Mouse (Mus musculus): ENCODE data around the gene Snx27. TPM values are rescaled to one million over a fixed set of nuclear protein-coding genes. Genes with fewer than 3 reads are reported as not detected.

The Snx27 gene
- polyA plus RNA-seq, 1 experiment = 47.7 TPM

- no peak for TF ChIP-seq CTCF (IDR thresholded peaks at IDR 0.05; ENCODE audit: extremely low read depth, insufficient read depth, low read length)
- 0 out of 2 replicates have a peak, but pooled peaks have one; percentile 32 for TF ChIP-seq POLR2A (IDR thresholded peaks at IDR 0.05; ENCODE audit: extremely low read depth, insufficient read depth, low read length)
- Histone ChIP-seq H3K4me3 (ENCODE audit: insufficient read depth, low read length) (no peak overlapping the region), H3K27ac (ENCODE audit: insufficient read depth, low read length) (no peak overlapping the region), H3K4me1 (ENCODE audit: control insufficient read depth, insufficient read depth, low read length) (peaks cover 3% of the 10 kb centered on the region; the same call in 1 of the 2 replicates)
Observed at GRCm38 (mm10) chr3:94472447-94473114, 109.9 kb downstream of the Snx27 start.

GRCm38 (mm10) chr3:94468931-94469330 lies 113.6 kb downstream of the Snx27 start:
- Histone ChIP-seq H3K27ac (ENCODE audit: insufficient read depth, low read length) (no peak overlapping the region), H3K4me3 (ENCODE audit: insufficient read depth, low read length) (no peak overlapping the region), H3K4me1 (ENCODE audit: control insufficient read depth, insufficient read depth, low read length) (peaks cover 9% of the 10 kb centered on the region)
- TF ChIP-seq POLR2A (IDR thresholded peaks at IDR 0.05; ENCODE audit: extremely low read depth, insufficient read depth, low read length) (no peak), CTCF (IDR thresholded peaks at IDR 0.05; ENCODE audit: extremely low read depth, insufficient read depth, low read length) (no peak)

- peak overlapping the region; percentile 47 for H3K27ac ChIP-seq (ENCODE audit: insufficient read depth, low read length)
- TF ChIP-seq POLR2A (IDR thresholded peaks at IDR 0.05; ENCODE audit: extremely low read depth, insufficient read depth, low read length) (peak; percentile 37; the same call in 1 of the 2 replicates), CTCF (IDR thresholded peaks at IDR 0.05; ENCODE audit: extremely low read depth, insufficient read depth, low read length) (no peak)
- H3K4me3 ChIP-seq (ENCODE audit: insufficient read depth, low read length) = no peak overlapping the region
- H3K4me1 ChIP-seq (ENCODE audit: control insufficient read depth, insufficient read depth, low read length) = peaks cover 7% of the 10 kb centered on the region
Observed at GRCm38 (mm10) chr3:94465632-94466430, 116.7 kb downstream of the Snx27 start.

GRCm38 (mm10) chr3:94463926-94464578 lies 118.5 kb downstream of the Snx27 start:
- Histone ChIP-seq H3K4me3 (ENCODE audit: insufficient read depth, low read length) (no peak overlapping the region), H3K4me1 (ENCODE audit: control insufficient read depth, insufficient read depth, low read length) (peaks cover 8% of the 10 kb centered on the region), H3K27ac (ENCODE audit: insufficient read depth, low read length) (no peak overlapping the region)
- TF ChIP-seq CTCF (IDR thresholded peaks at IDR 0.05; ENCODE audit: extremely low read depth, insufficient read depth, low read length) (no peak), POLR2A (IDR thresholded peaks at IDR 0.05; ENCODE audit: extremely low read depth, insufficient read depth, low read length) (no peak)

DNA sequence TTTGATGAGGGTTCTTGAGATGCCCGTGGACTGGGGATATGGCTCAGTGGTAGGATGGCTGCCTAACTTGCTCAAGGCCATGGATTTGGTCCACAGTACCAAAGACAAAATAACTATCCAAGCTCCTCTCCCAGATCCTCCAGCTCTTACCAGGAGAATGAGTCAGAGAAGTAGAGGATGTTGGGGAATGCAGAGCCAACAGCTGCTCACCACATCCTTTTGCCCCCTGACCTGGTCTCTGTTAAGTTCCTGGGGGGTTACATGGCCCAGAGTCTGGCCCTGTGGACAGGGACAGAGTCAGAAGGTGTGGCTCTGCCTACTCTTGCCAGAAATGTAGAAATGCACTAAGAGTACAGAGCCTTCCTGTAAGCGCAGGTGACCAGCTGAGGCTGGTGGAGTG lies 122.7 kb downstream of the Snx27 start:
- TF ChIP-seq POLR2A (IDR thresholded peaks at IDR 0.05; ENCODE audit: extremely low read depth, insufficient read depth, low read length) (no peak), CTCF (IDR thresholded peaks at IDR 0.05; ENCODE audit: extremely low read depth, insufficient read depth, low read length) (no peak)
- Histone ChIP-seq H3K4me1 (ENCODE audit: control insufficient read depth, insufficient read depth, low read length) (peaks cover 6% of the 10 kb centered on the region), H3K4me3 (ENCODE audit: insufficient read depth, low read length) (no peak overlapping the region), H3K27ac (ENCODE audit: insufficient read depth, low read length) (no peak overlapping the region)

DNA sequence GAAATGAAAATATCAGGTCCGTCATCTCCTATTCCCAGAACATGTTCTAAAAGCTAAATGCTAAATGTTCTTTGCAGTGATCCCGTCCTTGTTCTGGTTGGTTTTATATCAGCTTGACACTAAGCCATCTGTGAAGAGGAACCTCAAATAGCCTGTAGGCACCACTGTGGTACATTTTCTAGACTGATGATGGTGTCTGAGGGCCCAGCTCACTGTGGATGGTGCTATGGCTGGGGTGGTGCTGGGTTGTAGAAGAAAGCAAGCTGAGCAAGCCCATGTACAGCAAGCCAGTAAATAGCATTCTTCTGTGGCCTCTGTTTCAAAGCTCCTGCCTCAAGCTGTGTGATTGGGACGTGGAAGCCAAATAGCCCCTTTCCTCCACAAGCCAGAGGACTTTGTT lies 125.5 kb downstream of the Snx27 start:
- Histone ChIP-seq H3K4me1 (ENCODE audit: control insufficient read depth, insufficient read depth, low read length) (peaks cover 1% of the 10 kb centered on the region; the same call in 1 of the 2 replicates), H3K4me3 (ENCODE audit: insufficient read depth, low read length) (no peak overlapping the region), H3K27ac (ENCODE audit: insufficient read depth, low read length) (no peak overlapping the region)
- no peak for TF ChIP-seq POLR2A (IDR thresholded peaks at IDR 0.05; ENCODE audit: extremely low read depth, insufficient read depth, low read length)
- no peak for TF ChIP-seq CTCF (IDR thresholded peaks at IDR 0.05; ENCODE audit: extremely low read depth, insufficient read depth, low read length)

DNA sequence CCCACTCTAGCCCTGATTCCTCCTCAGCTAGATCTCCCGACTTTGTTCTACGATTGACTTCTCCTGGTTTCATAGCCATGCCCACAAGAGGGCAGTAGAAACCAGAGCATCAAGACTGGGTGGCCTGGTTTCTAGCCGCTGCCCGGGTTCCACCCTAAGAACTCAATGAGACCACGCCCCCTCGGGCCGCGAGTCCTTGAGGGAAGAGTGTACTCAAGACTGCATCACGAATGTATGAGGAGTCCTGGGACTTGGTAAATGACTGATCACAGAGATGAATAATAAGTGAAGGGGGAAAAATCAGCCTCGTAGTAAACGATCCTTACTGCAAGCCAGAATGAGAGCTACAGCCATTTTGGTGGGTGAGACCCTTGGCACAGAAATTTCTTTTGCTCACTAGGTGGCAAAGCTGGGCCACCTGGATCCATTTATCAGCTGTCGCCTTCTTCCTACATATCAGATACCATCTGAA lies 126.0 kb downstream of the Snx27 start:
- Histone ChIP-seq H3K27ac (ENCODE audit: insufficient read depth, low read length) (no peak overlapping the region), H3K4me1 (ENCODE audit: control insufficient read depth, insufficient read depth, low read length) (peaks cover 1% of the 10 kb centered on the region; the same call in 1 of the 2 replicates), H3K4me3 (ENCODE audit: insufficient read depth, low read length) (no peak overlapping the region)
- TF ChIP-seq CTCF (IDR thresholded peaks at IDR 0.05; ENCODE audit: extremely low read depth, insufficient read depth, low read length) (peak; percentile 93), POLR2A (IDR thresholded peaks at IDR 0.05; ENCODE audit: extremely low read depth, insufficient read depth, low read length) (no peak)

GRCm38 (mm10) chr3:94449377-94449776 lies 133.1 kb downstream of the Snx27 start:
- H3K4me3 ChIP-seq (ENCODE audit: insufficient read depth, low read length) = no peak overlapping the region
- H3K4me1 ChIP-seq (ENCODE audit: control insufficient read depth, insufficient read depth, low read length) = no peaks in the 10 kb centered on the region
- TF ChIP-seq POLR2A (IDR thresholded peaks at IDR 0.05; ENCODE audit: extremely low read depth, insufficient read depth, low read length) (no peak), CTCF (IDR thresholded peaks at IDR 0.05; ENCODE audit: extremely low read depth, insufficient read depth, low read length) (no peak)
- H3K27ac ChIP-seq (ENCODE audit: insufficient read depth, low read length) = no peak overlapping the region

Other genes with a start within 250 kb of the Snx27 start
- gene Them5, start 240.6 kb downstream of the Snx27 start, polyA plus RNA-seq (2012; rRNA removed) = not detected in 2 replicates
- gene C2cd4d, start 220.3 kb downstream of the Snx27 start, polyA plus RNA-seq (2012; rRNA removed) = 0.61 and 0.70 TPM in 2 replicates
- 1.9 and 2.0 TPM in 2 replicates for gene Rorc, start 209.9 kb downstream of the Snx27 start, polyA plus RNA-seq (2012; rRNA removed)
- gene Lingo4, start 184.2 kb downstream of the Snx27 start, polyA plus RNA-seq (2012; rRNA removed) = 0.46 and 0.51 TPM in 2 replicates
- 15.2 and 15.5 TPM in 2 replicates for gene Tdrkh, start 169.4 kb downstream of the Snx27 start, polyA plus RNA-seq (2012; rRNA removed)
- 46.0 and 47.9 TPM in 2 replicates for gene Mrpl9, start 139.4 kb downstream of the Snx27 start, polyA plus RNA-seq (2012; rRNA removed)
- 0.15 and 0.25 TPM in 2 replicates for gene Oaz3, start 138.8 kb downstream of the Snx27 start, polyA plus RNA-seq (2012; rRNA removed)
- gene Celf3, start 104.4 kb downstream of the Snx27 start, polyA plus RNA-seq (2012; rRNA removed) = 314 and 357 TPM in 2 replicates
- 3.2 and 4.1 TPM in 2 replicates for gene Riiad1, start 102.4 kb downstream of the Snx27 start, polyA plus RNA-seq (2012; rRNA removed)
- not detected in 2 replicates for gene Gm10972, start 60.4 kb upstream of the Snx27 start, polyA plus RNA-seq (2012; rRNA removed)
- gene Tuft1, start 76.2 kb upstream of the Snx27 start, polyA plus RNA-seq (2012; rRNA removed) = 1.9 TPM in 2 replicates
- 0.13 TPM in 1 of 2 replicates, not detected in the other for gene Selenbp2, start 110.8 kb upstream of the Snx27 start, polyA plus RNA-seq (2012; rRNA removed)
- gene Cgn, start 203.8 kb upstream of the Snx27 start, polyA plus RNA-seq (2012; rRNA removed) = 2.3 and 3.2 TPM in 2 replicates

All from cortical plate, adult 2 months (tissue).